Mouse (Mus musculus) neural tube, embryonic 14.5 days (tissue): ENCODE data around the gene Dennd1a. TPM values are rescaled to one million over a fixed set of nuclear protein-coding genes. Genes with fewer than 3 reads are reported as not detected.

ENCODE experiments used
- ATAC-seq: fragments of 200-750 bp; cut with Nextera tagmentation; 2 replicates; pipeline ENCODE4 v1.8.0; 2017; ENCODE audit warnings: low read depth, mild to moderate bottlenecking, moderate TSS enrichment, moderate library complexity
- H3K27ac ChIP-seq: fragments of 300-500 bp; sonication (generic); 2 replicates; pipeline ENCODE4 v1.5.1; 2014; ENCODE audit warnings: low read depth, mild to moderate bottlenecking, control low read depth, low read length, moderate library complexity, mixed read lengths
- H3K27me3 ChIP-seq: fragments of 300-500 bp; sonication (generic); 2 replicates; pipeline ENCODE4 v1.6.1; 2014; ENCODE audit warnings: low read length; ENCODE audit not compliant: control insufficient read depth, insufficient read depth
- H3K36me3 ChIP-seq: fragments of 300-500 bp; sonication (generic); 2 replicates; pipeline ENCODE4 v1.6.1; 2014; ENCODE audit warnings: low read length, mixed read lengths; ENCODE audit not compliant: control insufficient read depth, insufficient read depth
- H3K4me1 ChIP-seq: fragments of 300-500 bp; sonication (generic); 2 replicates; pipeline ENCODE4 v1.6.1; 2014; ENCODE audit warnings: low read length; ENCODE audit not compliant: control insufficient read depth, insufficient read depth
- H3K4me2 ChIP-seq: fragments of 300-500 bp; sonication (generic); 2 replicates; pipeline ENCODE4 v1.6.1; 2014; ENCODE audit warnings: mild to moderate bottlenecking, low read depth, low read length, control low read depth
- H3K4me3 ChIP-seq: fragments of 300-500 bp; sonication (generic); 2 replicates; pipeline ENCODE4 v1.5.1; 2014; ENCODE audit warnings: low read depth, low read length, control low read depth, mixed read lengths
- H3K9ac ChIP-seq: fragments of 300-500 bp; sonication (generic); replicated peaks from 2 replicates; pipeline ENCODE4 v1.6.1; 2014; ENCODE audit warnings: low read depth, mild to moderate bottlenecking, control low read depth, low read length, mixed read lengths
- H3K9me3 ChIP-seq: fragments of 300-500 bp; sonication (generic); 2 replicates; pipeline ENCODE4 v1.6.1; 2016; ENCODE audit warnings: low read length; ENCODE audit not compliant: control insufficient read depth
- WGBS: fragments of 180-500 bp; shearing (Covaris S2); extraction: QIAGEN DNeasy Blood & Tissue Kit; methylation state at CpG from one replicate; pipeline ENCODE4 v1.1.7; 2014; 5-methylcytosine and 5-hydroxymethylcytosine counted together
- polyA plus RNA-seq: library from polyadenylated mRNA; unstranded; fragments of >200 nt; fragmentation: Nextera tagmentation; extraction: Ambion mirVana; gene quantifications from 2 replicates; pipeline ENCODE4 v1.2.1, GENCODE M21; 2014

The Dennd1a gene
- polyA plus RNA-seq, 1 experiment from 2014 or later: 17.8 TPM

- H3K4me2 ChIP-seq: no peak overlapping the region
- ATAC-seq: no peak
- H3K4me3 ChIP-seq: no peak overlapping the region
- H3K9me3 ChIP-seq: no peaks in the 10 kb centered on the region
- H3K9ac ChIP-seq: no peak overlapping the region
- no peaks in the 10 kb centered on the region for H3K4me1 ChIP-seq
- H3K27ac ChIP-seq: no peak overlapping the region
- no peaks in the 10 kb centered on the region for H3K27me3 ChIP-seq
- H3K36me3 ChIP-seq: no peaks in the 10 kb centered on the region
These were observed 95.6 kb downstream of the Dennd1a start for GRCm38 (mm10) chr2:38191601-38192000.

- no peak for ATAC-seq
- H3K9me3 ChIP-seq: no peaks in the 10 kb centered on the region
- H3K4me3 ChIP-seq: no peak overlapping the region
- no peak overlapping the region for H3K9ac ChIP-seq
- no peaks in the 10 kb centered on the region for H3K4me1 ChIP-seq
- H3K4me2 ChIP-seq: no peak overlapping the region
- H3K27me3 ChIP-seq: no peaks in the 10 kb centered on the region
- H3K27ac ChIP-seq: no peak overlapping the region
- WGBS: 79% methylated on average over 2 of the region's 2 CpGs
- H3K36me3 ChIP-seq: no peaks in the 10 kb centered on the region
These were observed 100.8 kb downstream of the Dennd1a start for GRCm38 (mm10) chr2:38186438-38186837.

- no peaks in the 10 kb centered on the region for H3K36me3 ChIP-seq
These were observed 102.2 kb downstream of the Dennd1a start for GRCm38 (mm10) chr2:38184977-38185376.

GRCm38 (mm10) chr2:38183881-38184280, 103.3 kb downstream of the Dennd1a start:
- H3K4me3 ChIP-seq: no peak overlapping the region
- 70% methylated on average over 1 of the region's 1 CpGs for WGBS
- no peaks in the 10 kb centered on the region for H3K36me3 ChIP-seq
- H3K27me3 ChIP-seq: no peaks in the 10 kb centered on the region
- H3K4me1 ChIP-seq: no peaks in the 10 kb centered on the region
- no peak overlapping the region for H3K4me2 ChIP-seq
- H3K9me3 ChIP-seq: no peaks in the 10 kb centered on the region
- no peak overlapping the region for H3K27ac ChIP-seq
- ATAC-seq: no peak
- H3K9ac ChIP-seq: no peak overlapping the region

More at GRCm38 (mm10) chr2:38184977-38185376, 102.2 kb downstream of the Dennd1a start:
- no peak overlapping the region for H3K4me2 ChIP-seq
- no peak overlapping the region for H3K27ac ChIP-seq
- H3K27me3 ChIP-seq: no peaks in the 10 kb centered on the region
- H3K4me3 ChIP-seq: no peak overlapping the region
- H3K4me1 ChIP-seq: no peaks in the 10 kb centered on the region
- WGBS: 94% methylated on average over 3 of the region's 3 CpGs
- H3K9ac ChIP-seq: no peak overlapping the region
- no peaks in the 10 kb centered on the region for H3K9me3 ChIP-seq
- ATAC-seq: no peak

- WGBS: 22% methylated on average over 1 of the region's 1 CpGs
- ATAC-seq: no peak
These were observed 104.9 kb downstream of the Dennd1a start for GRCm38 (mm10) chr2:38182283-38182682.

GRCm38 (mm10) chr2:38177583-38177978, 109.6 kb downstream of the Dennd1a start:
- Histone ChIP-seq H3K4me1 (no peaks in the 10 kb centered on the region), H3K9me3 (no peaks in the 10 kb centered on the region), H3K4me2 (no peak overlapping the region), H3K36me3 (no peaks in the 10 kb centered on the region), H3K9ac (no peak overlapping the region), H3K4me3 (no peak overlapping the region), H3K27ac (no peak overlapping the region), H3K27me3 (no peaks in the 10 kb centered on the region)
- no peak for ATAC-seq

More at GRCm38 (mm10) chr2:38182283-38182682, 104.9 kb downstream of the Dennd1a start:
- Histone ChIP-seq H3K4me2 (no peak overlapping the region), H3K36me3 (no peaks in the 10 kb centered on the region), H3K27ac (no peak overlapping the region), H3K9me3 (no peaks in the 10 kb centered on the region), H3K9ac (no peak overlapping the region), H3K27me3 (no peaks in the 10 kb centered on the region), H3K4me1 (no peaks in the 10 kb centered on the region), H3K4me3 (no peak overlapping the region)

GRCm38 (mm10) chr2:38176870-38177582, 110.2 kb downstream of the Dennd1a start:
- Histone ChIP-seq H3K27ac (no peak overlapping the region), H3K36me3 (no peaks in the 10 kb centered on the region), H3K4me1 (no peaks in the 10 kb centered on the region), H3K9ac (no peak overlapping the region), H3K27me3 (no peaks in the 10 kb centered on the region), H3K9me3 (no peaks in the 10 kb centered on the region), H3K4me2 (no peak overlapping the region), H3K4me3 (no peak overlapping the region)
- 85% methylated on average over 4 of the region's 4 CpGs for whole genome bisulfite sequencing
- ATAC-seq: no peak

GRCm38 (mm10) chr2:38175276-38175675, 111.9 kb downstream of the Dennd1a start:
- Histone ChIP-seq H3K36me3 (no peaks in the 10 kb centered on the region), H3K27ac (no peak overlapping the region), H3K4me2 (no peak overlapping the region), H3K4me1 (no peaks in the 10 kb centered on the region), H3K9ac (no peak overlapping the region), H3K9me3 (no peaks in the 10 kb centered on the region), H3K27me3 (no peaks in the 10 kb centered on the region), H3K4me3 (no peak overlapping the region)
- ATAC-seq: no peak

GRCm38 (mm10) chr2:38168606-38169005, 118.6 kb downstream of the Dennd1a start:
- H3K4me2 ChIP-seq: no peak overlapping the region
- 92% methylated on average over 3 of the region's 3 CpGs for WGBS

More at GRCm38 (mm10) chr2:38168606-38169005, 118.6 kb downstream of the Dennd1a start:
- Histone ChIP-seq H3K9me3 (no peaks in the 10 kb centered on the region), H3K36me3 (no peaks in the 10 kb centered on the region), H3K27me3 (no peaks in the 10 kb centered on the region), H3K27ac (no peak overlapping the region), H3K4me1 (no peaks in the 10 kb centered on the region), H3K4me3 (no peak overlapping the region), H3K9ac (no peak overlapping the region)
- no peak for ATAC-seq
